Mouse (Mus musculus) megakaryocyte, embryonic 14.5 days (primary cell): ENCODE data around the gene Gfod1.

Experiments used
- FLI1 ChIP-seq: IDR thresholded peaks from 2 replicates; pipeline ENCODE4 v1.6.1; 2012; ENCODE audit warnings: low read length, inconsistent platforms, mixed read lengths
- GATA1 ChIP-seq: IDR thresholded peaks from 3 replicates; pipeline ENCODE4 v1.6.1; 2012; ENCODE audit warnings: mixed read lengths, low read length, inconsistent platforms, borderline replicate concordance

DNA sequence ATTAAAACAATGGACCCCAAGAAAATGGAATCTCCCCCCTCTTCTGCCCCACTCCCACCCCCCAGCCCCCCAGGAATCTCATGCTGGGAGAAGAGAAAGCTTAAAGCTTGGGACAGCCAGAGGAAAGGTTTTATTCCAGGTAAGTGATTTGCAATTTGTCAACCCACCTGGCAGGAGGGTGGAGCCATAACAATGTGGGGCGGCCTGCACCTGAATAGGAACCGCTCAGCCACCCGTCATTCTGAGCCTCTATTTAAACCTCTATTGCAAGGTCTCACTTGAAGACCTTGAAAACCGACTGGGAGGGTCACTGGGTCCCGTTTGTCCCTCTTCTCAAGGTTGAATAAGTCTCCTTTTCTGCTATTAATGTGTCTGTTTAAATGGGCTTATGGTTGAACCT lies 3.6 kb downstream of the Gfod1 start:
- TF ChIP-seq FLI1, result no peak
- TF ChIP-seq GATA1, result no peak
